Mouse (Mus musculus) C2C12 (cell line): Measurements from ENCODE around the gene Trip10. TPM values are rescaled to one million over a fixed set of nuclear protein-coding genes. Genes with fewer than 3 reads are reported as not detected.

Experiments used
- H3K27me3 ChIP-seq: one replicate; pipeline ENCODE4 v1.6.1; 2011; ENCODE audit not compliant: control insufficient read depth, insufficient read depth, insufficient read length
- H3K36me3 ChIP-seq: one replicate; pipeline ENCODE4 v1.6.1; 2011; ENCODE audit not compliant: control insufficient read depth, insufficient read depth
- H3K4me3 ChIP-seq: one replicate; pipeline ENCODE4 v1.5.1; 2011; ENCODE audit warnings: mild to moderate bottlenecking, control low read depth; ENCODE audit not compliant: poor library complexity, insufficient read depth, severe bottlenecking
- H3K79me2 ChIP-seq: one replicate; pipeline ENCODE4 v1.6.1; 2011; ENCODE audit not compliant: control insufficient read depth, insufficient read depth
- H3K79me3 ChIP-seq: one replicate; pipeline ENCODE4 v1.6.1; 2011; ENCODE audit warnings: low read depth, control low read depth
- H3ac ChIP-seq: one replicate; pipeline ENCODE3; 2011; ENCODE audit warnings: low read depth; ENCODE audit not compliant: control insufficient read depth, insufficient read length
- CEBPB ChIP-seq: IDR thresholded peaks from one replicate; pipeline ENCODE4 v1.6.1; 2011; ENCODE audit warnings: low read depth, mild to moderate bottlenecking, control low read depth, moderate library complexity
- CTCF ChIP-seq: IDR thresholded peaks from one replicate; pipeline ENCODE4 v1.5.1; 2011; ENCODE audit not compliant: control insufficient read depth, insufficient read depth, insufficient read length
- FOSL1 ChIP-seq: IDR thresholded peaks from one replicate; pipeline ENCODE4 v1.8.0; 2011; ENCODE audit warnings: mild to moderate bottlenecking, low read length; ENCODE audit not compliant: poor library complexity, insufficient read depth, severe bottlenecking
- MAX ChIP-seq: IDR thresholded peaks from one replicate; pipeline ENCODE4 v1.6.1; 2011; ENCODE audit warnings: mild to moderate bottlenecking, control low read depth
- MYOD1 ChIP-seq: IDR thresholded peaks from one replicate; pipeline ENCODE4 v1.6.1; 2011; ENCODE audit warnings: low read depth; ENCODE audit not compliant: control insufficient read depth, insufficient read length
- MYOG ChIP-seq: IDR thresholded peaks from one replicate; pipeline ENCODE4 v1.6.1; 2011; ENCODE audit not compliant: control insufficient read depth, insufficient read length; ENCODE audit errors: extremely low read depth
- USF1 ChIP-seq: IDR thresholded peaks from one replicate; pipeline ENCODE4 v1.6.1; 2011; ENCODE audit warnings: low read depth, mild to moderate bottlenecking, control low read depth, moderate library complexity
- polyA plus RNA-seq: library from polyadenylated mRNA; unstranded; fragments of >200 nt; fragmentation: generic; extraction: Trizol; gene quantifications from one replicate; pipeline ENCODE4 v1.2.1, GENCODE M21; 2012; ENCODE audit warnings: missing spikeins

The Trip10 gene
- polyA plus RNA-seq, 1 experiment: 45.7 TPM

GRCm38 (mm10) chr17:57245311-57245929 lies 3.8 kb upstream of the Trip10 start:
- Histone ChIP-seq H3K79me2 (peaks cover 12% of the 10 kb centered on the region), H3K36me3 (peaks cover 3% of the 10 kb centered on the region), H3ac (no peak overlapping the region), H3K79me3 (peaks cover 5% of the 10 kb centered on the region), H3K27me3 (no peaks in the 10 kb centered on the region), H3K4me3 (no peak overlapping the region)
- TF ChIP-seq FOSL1 (no peak), MYOG (no peak)

GRCm38 (mm10) chr17:57246663-57247392 lies 2.4 kb upstream of the Trip10 start:
- peaks cover 3% of the 10 kb centered on the region for H3K36me3 ChIP-seq
- peaks cover 26% of the 10 kb centered on the region for H3K79me2 ChIP-seq
- H3K27me3 ChIP-seq: no peaks in the 10 kb centered on the region
- peak overlapping the region; percentile 96 for H3ac ChIP-seq
- peak overlapping the region; percentile 70 for H3K4me3 ChIP-seq
- TF ChIP-seq FOSL1 (no peak), MYOD1 (no peak), MYOG (no peak), MAX (no peak), CEBPB (no peak), USF1 (no peak), CTCF (no peak)
- peaks cover 19% of the 10 kb centered on the region for H3K79me3 ChIP-seq

- Histone ChIP-seq H3K79me2 (peaks cover 33% of the 10 kb centered on the region), H3K36me3 (peaks cover 3% of the 10 kb centered on the region), H3ac (peak overlapping the region; percentile 96), H3K27me3 (no peaks in the 10 kb centered on the region), H3K4me3 (peak overlapping the region; percentile 70), H3K79me3 (peaks cover 24% of the 10 kb centered on the region)
- TF ChIP-seq MYOG (no peak), CEBPB (no peak), CTCF (no peak), MYOD1 (no peak), MAX (no peak), FOSL1 (no peak), USF1 (no peak)
Measured at GRCm38 (mm10) chr17:57247393-57248200, 1.7 kb upstream of the Trip10 start.

- H3K4me3 ChIP-seq: peak within 1 kb of the TSS; percentile 83
- H3K27me3 ChIP-seq: no peaks in the 10 kb centered on the region
- peak; percentile 57 for TF ChIP-seq CTCF
- no peak for TF ChIP-seq MYOD1
- H3K79me3 ChIP-seq: peaks cover 24% of the 10 kb centered on the region
- H3K79me2 ChIP-seq: peaks cover 40% of the 10 kb centered on the region
- H3K36me3 ChIP-seq: peaks cover 3% of the 10 kb centered on the region
- peak within 1 kb of the TSS; percentile 96 for H3ac ChIP-seq
Measured at GRCm38 (mm10) chr17:57248201-57248699, 1.0 kb upstream of the Trip10 start, which contains the start of gene Gpr108. Gene Gpr108, minus strand, starts transcription at chr17:57248446.

- Histone ChIP-seq H3K27me3 (no peaks in the 10 kb centered on the region), H3K36me3 (peaks cover 5% of the 10 kb centered on the region), H3ac (peak overlapping the region; percentile 53), H3K79me3 (peaks cover 24% of the 10 kb centered on the region), H3K4me3 (peak overlapping the region; percentile 34), H3K79me2 (peaks cover 41% of the 10 kb centered on the region)
- TF ChIP-seq USF1 (no peak), FOSL1 (no peak), CEBPB (no peak), MYOG (no peak), MYOD1 (no peak), MAX (no peak), CTCF (no peak)
Measured at GRCm38 (mm10) chr17:57248771-57249170, 484 bp upstream of the Trip10 start.
